Mouse (Mus musculus) embryo, embryonic 10.5 days (tissue): Measurements from ENCODE around the gene Cr2.
A peak's percentile ranks its signal among the peaks of the same experiment; 100 is the strongest.
"Not testable (repeated sequence)": the region's sequence is repeated elsewhere in the genome, so short reads cannot be mapped to it uniquely, and the experiment has no call there.

Experiments
- DNase-seq: peaks from one replicate; pipeline ENCODE4 v3.0.0-alpha.2; 2015; ENCODE audit warnings: low spot score

Cr2 gene

GRCm38 (mm10) chr1:195175980-195176931 is at the start of gene Cr2:
TSS of gene Cr2 (minus strand) at chr1:195176716.
- peak; percentile 88 for DNase-seq

- DNase-seq: peak; percentile 6
Measured at GRCm38 (mm10) chr1:195221781-195222180, 45.3 kb upstream of the Cr2 start.

- DNase-seq: not testable (repeated sequence)
Measured at GRCm38 (mm10) chr1:195212851-195213250, 36.3 kb upstream of the Cr2 start.

GRCm38 (mm10) chr1:195184746-195185145 is 8.2 kb upstream of the Cr2 start:
- DNase-seq: no peak

GRCm38 (mm10) chr1:195164996-195165755 is 11.3 kb downstream of the Cr2 start:
- no peak for DNase-seq

- DNase-seq: peak; percentile 13
Measured at GRCm38 (mm10) chr1:195132070-195132469, 44.4 kb downstream of the Cr2 start.

- DNase-seq: no peak
Measured at GRCm38 (mm10) chr1:195131675-195132015, 44.9 kb downstream of the Cr2 start.

- peak; percentile 94 for DNase-seq
Measured at GRCm38 (mm10) chr1:195130953-195131674, 45.4 kb downstream of the Cr2 start, which contains the start of gene Cr1l. TSS of gene Cr1l (minus strand) at chr1:195131586.

GRCm38 (mm10) chr1:195130479-195130878 is 46.0 kb downstream of the Cr2 start:
- no peak for DNase-seq

GRCm38 (mm10) chr1:195129867-195130266 is 46.6 kb downstream of the Cr2 start:
- no peak for DNase-seq

- DNase-seq: no peak
Measured at GRCm38 (mm10) chr1:195114414-195114813, 62.1 kb downstream of the Cr2 start.

- DNase-seq: no peak
Measured at GRCm38 (mm10) chr1:195113621-195114020, 62.9 kb downstream of the Cr2 start.

GRCm38 (mm10) chr1:195100693-195101092 is 75.8 kb downstream of the Cr2 start:
- DNase-seq: no peak

- no peak for DNase-seq
Measured at GRCm38 (mm10) chr1:195098004-195098403, 78.5 kb downstream of the Cr2 start.

- peak; percentile 88 for DNase-seq
Measured at GRCm38 (mm10) chr1:195092220-195092720, 84.2 kb downstream of the Cr2 start, which contains the start of gene Cd46. TSS of gene Cd46 (minus strand) at chr1:195092249.

GRCm38 (mm10) chr1:195091699-195092219 is 84.8 kb downstream of the Cr2 start:
- DNase-seq: no peak
